Mouse (Mus musculus): ENCODE results near the gene Gm49354. TPM values are rescaled to one million over a fixed set of nuclear protein-coding genes. Genes with fewer than 3 reads are reported as not detected.
A peak's percentile ranks its signal among the peaks of the same experiment; 100 is the strongest.
"Not testable (repeated sequence)": the region's sequence is repeated elsewhere in the genome, so short reads cannot be mapped to it uniquely, and the experiment has no call there.

Gene Gm49354
- total and polyA plus RNA-seq, 3 experiments: 3.6 TPM; not detected in 2

DNA sequence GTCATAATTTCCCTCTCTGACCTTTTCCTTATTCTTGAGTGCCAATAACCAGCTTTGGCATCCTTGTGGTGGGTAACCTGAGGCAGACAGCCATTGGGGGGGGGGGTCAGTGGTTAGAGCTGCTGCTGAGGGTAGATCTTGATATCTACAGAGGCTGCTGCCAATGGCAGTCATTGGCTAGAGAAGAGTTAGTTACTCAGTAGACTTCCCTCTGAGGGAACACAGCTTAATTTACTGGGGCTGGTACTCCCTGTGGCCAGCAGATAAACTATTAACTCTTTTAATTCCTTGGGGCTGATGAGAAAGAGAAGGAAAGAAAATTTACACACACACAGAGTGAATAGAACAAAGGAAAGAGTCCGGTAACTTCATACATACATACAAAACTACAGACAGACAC lies 62.6 kb downstream of the Gm49354 start:
- no peak overlapping the region for H3K27ac ChIP-seq (ENCODE audit: control insufficient read depth, low read depth, low read length)
- peaks cover 0 to 2% of the 10 kb centered on the region in 2 experiments; a peak in 1 of 4 replicates for H3K27me3 ChIP-seq (ENCODE audit: control insufficient read depth in 1 of 2, insufficient read depth in 2 of 2, low read length in 2 of 2)
- no peaks in the 10 kb centered on the region for H3K9me3 ChIP-seq (replicated peaks; ENCODE audit: insufficient read depth, low read length)
- H3K4me1 ChIP-seq (ENCODE audit: control insufficient read depth in 1 of 2, insufficient read depth in 2 of 2, low read length in 2 of 2): peaks cover 0 to 6% of the 10 kb centered on the region in 2 experiments; a peak in 3 of 4 replicates
- H3K36me3 ChIP-seq (ENCODE audit: control insufficient read depth in 1 of 2, insufficient read depth in 2 of 2, low read length in 2 of 2): peaks cover 0 to 4% of the 10 kb centered on the region in 2 experiments; a peak in 2 of 4 replicates
- peak; percentile 51 for DNase-seq (ENCODE audit: low read depth, low spot score)
- H3K9ac ChIP-seq (ENCODE audit: control insufficient read depth, low read depth, low read length, poor library complexity, severe bottlenecking): no peak overlapping the region
- no peaks in the 10 kb centered on the region for H3K79me2 ChIP-seq (ENCODE audit: control insufficient read depth, insufficient read depth, low read length, poor library complexity)
- no peak overlapping the region for H3K4me3 ChIP-seq (ENCODE audit: control insufficient read depth in 1 of 2, insufficient read depth in 1 of 2, low read depth in 2 of 2, low read length in 2 of 2)
- TF ChIP-seq POLR2AphosphoS5 (IDR thresholded peaks at IDR 0.05; ENCODE audit: borderline replicate concordance, low read depth, low read length): no peak
- TF ChIP-seq CTCF (IDR thresholded peaks at IDR 0.05 in 2 of 3, conservative IDR thresholded peaks at IDR 0.05 in 1 of 3; ENCODE audit: control insufficient read depth in 1 of 3, insufficient read depth in 1 of 3, low read depth in 2 of 3, low read length in 3 of 3, poor library complexity in 1 of 3, severe bottlenecking in 1 of 3): no peak
- TF ChIP-seq GABPA (IDR thresholded peaks at IDR 0.05; ENCODE audit: low read depth, low read length): no peak
- no peak for TF ChIP-seq SMC3 (IDR thresholded peaks at IDR 0.05; ENCODE audit: low read depth, low read length)
- TF ChIP-seq E2F4 (IDR thresholded peaks at IDR 0.05; ENCODE audit: borderline replicate concordance, low read depth, low read length): no peak
- TF ChIP-seq ETS1 (IDR thresholded peaks at IDR 0.05; ENCODE audit: low read depth, low read length): no peak
- no peak for TF ChIP-seq MEF2A (IDR thresholded peaks at IDR 0.05; ENCODE audit: extremely low read depth, insufficient replicate concordance, low read depth, low read length, poor library complexity, severe bottlenecking)
- no peak for TF ChIP-seq ZKSCAN1 (IDR thresholded peaks at IDR 0.05; ENCODE audit: low read depth, low read length)
- TF ChIP-seq CHD2 (IDR thresholded peaks at IDR 0.05; ENCODE audit: low read length): no peak
- TF ChIP-seq TBP (IDR thresholded peaks at IDR 0.05; ENCODE audit: low read depth, low read length): no peak
- TF ChIP-seq POLR2A (IDR thresholded peaks at IDR 0.05; ENCODE audit: control insufficient read depth in 1 of 2, insufficient read depth in 1 of 2, low read depth in 1 of 2, low read length in 2 of 2, poor library complexity in 1 of 2): no peak
- no peak for TF ChIP-seq MYC (IDR thresholded peaks at IDR 0.05; ENCODE audit: low read depth, low read length)
- TF ChIP-seq TAL1 (IDR thresholded peaks at IDR 0.05; ENCODE audit: low read length): peak; percentile 11; the same call in 1 of the 2 replicates
- TF ChIP-seq MYB (IDR thresholded peaks at IDR 0.05; ENCODE audit: low read depth, low read length): no peak
- no peak for TF ChIP-seq SIN3A (IDR thresholded peaks at IDR 0.05; ENCODE audit: low read length)
- no peak for TF ChIP-seq JUND (IDR thresholded peaks at IDR 0.05; ENCODE audit: low read depth, low read length)
- peak; percentile 55 for TF ChIP-seq GATA1 (IDR thresholded peaks at IDR 0.05; ENCODE audit: low read depth, low read length)
- no peak for TF ChIP-seq BHLHE40 (IDR thresholded peaks at IDR 0.05; ENCODE audit: borderline replicate concordance, low read depth, low read length)
- TF ChIP-seq NELFE (IDR thresholded peaks at IDR 0.05; ENCODE audit: low read depth, low read length): no peak
- no peak for TF ChIP-seq RCOR1 (IDR thresholded peaks at IDR 0.05; ENCODE audit: low read depth, low read length)
- no peak for TF ChIP-seq UBTF (IDR thresholded peaks at IDR 0.05; ENCODE audit: borderline replicate concordance, insufficient read depth, low read depth, low read length)
- no peak for TF ChIP-seq USF2 (IDR thresholded peaks at IDR 0.05; ENCODE audit: borderline replicate concordance in 1 of 2, insufficient read depth in 1 of 2, low read depth in 1 of 2, low read length in 2 of 2)
- peak; percentile 49 to 51 for TF ChIP-seq EP300 (IDR thresholded peaks at IDR 0.05; ENCODE audit: low read depth in 1 of 2, low read length in 2 of 2)

DNA sequence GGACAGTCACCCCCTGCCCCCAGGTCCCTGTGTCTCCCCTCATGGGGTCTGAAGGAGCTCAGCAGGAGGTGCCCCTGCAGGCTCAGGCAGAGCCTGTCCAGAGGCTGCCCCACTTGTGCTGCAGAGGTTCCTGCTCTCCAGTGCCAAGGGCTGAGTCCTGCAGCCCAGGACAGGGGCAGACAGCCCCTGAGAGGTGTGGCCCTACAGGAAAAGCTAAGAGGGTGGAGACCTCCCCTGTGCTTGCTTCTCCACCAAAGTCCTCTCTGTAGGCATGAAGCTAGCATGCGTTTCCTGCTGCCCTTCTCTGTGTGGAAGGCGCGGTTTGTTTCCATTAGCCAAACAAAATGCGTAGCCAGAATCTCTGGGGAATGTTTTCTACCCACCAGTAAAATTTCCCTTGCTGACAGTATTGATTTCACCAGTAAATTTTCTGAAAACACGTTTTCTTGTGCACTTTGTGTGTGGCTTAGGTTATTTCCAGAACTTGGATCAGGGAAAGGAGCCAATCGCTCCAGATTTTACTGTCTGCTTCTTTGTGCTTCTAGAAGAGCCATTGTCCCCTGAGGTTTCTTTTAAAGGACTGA lies 63.1 kb downstream of the Gm49354 start:
- not testable (repeated sequence) for H3K27ac ChIP-seq (ENCODE audit: control insufficient read depth, low read depth, low read length); H3K4me3 ChIP-seq (ENCODE audit: control insufficient read depth in 1 of 2, insufficient read depth in 1 of 2, low read depth in 2 of 2, low read length in 2 of 2); H3K27me3 ChIP-seq (ENCODE audit: control insufficient read depth in 1 of 2, insufficient read depth in 2 of 2, low read length in 2 of 2); DNase-seq (ENCODE audit: low read depth, low spot score); H3K36me3 ChIP-seq (ENCODE audit: control insufficient read depth in 1 of 2, insufficient read depth in 2 of 2, low read length in 2 of 2); H3K9ac ChIP-seq (ENCODE audit: control insufficient read depth, low read depth, low read length, poor library complexity, severe bottlenecking); H3K79me2 ChIP-seq (ENCODE audit: control insufficient read depth, insufficient read depth, low read length, poor library complexity); H3K9me3 ChIP-seq (replicated peaks; ENCODE audit: insufficient read depth, low read length); H3K4me1 ChIP-seq (ENCODE audit: control insufficient read depth in 1 of 2, insufficient read depth in 2 of 2, low read length in 2 of 2)

Data from MEL (cell line).